Mouse (Mus musculus) forebrain, embryonic 12.5 days (tissue): ENCODE measurements at regions not wholly inside any gene's neighbourhood (a gene's known extent, or its start where the extent isn't known, plus 50 kb on each side); places are given as distances from the start of the nearest gene placed in this dataset.

Experiments used
- ATAC-seq: fragments of 200-750 bp; cut with Nextera tagmentation; 2 replicates; pipeline ENCODE4 v1.8.0; 2017; ENCODE audit warnings: moderate TSS enrichment; ENCODE audit not compliant: low FRiP score
- H3K27ac ChIP-seq: fragments of 300-500 bp; sonication (generic); 2 replicates; pipeline ENCODE4 v1.5.1; 2016; ENCODE audit warnings: mild to moderate bottlenecking
- H3K27me3 ChIP-seq: fragments of 300-500 bp; sonication (generic); 2 replicates; pipeline ENCODE4 v1.6.1; 2016; ENCODE audit warnings: mild to moderate bottlenecking
- H3K36me3 ChIP-seq: fragments of 300-500 bp; sonication (generic); replicated peaks from 2 replicates; pipeline ENCODE4 v1.6.1; 2016; ENCODE audit warnings: mild to moderate bottlenecking
- H3K4me1 ChIP-seq: fragments of 300-500 bp; sonication (generic); 2 replicates; pipeline ENCODE4 v1.6.1; 2016
- H3K4me2 ChIP-seq: fragments of 300-500 bp; sonication (generic); 2 replicates; pipeline ENCODE4 v1.6.1; 2016; ENCODE audit warnings: mild to moderate bottlenecking, moderate library complexity
- H3K4me3 ChIP-seq: fragments of 300-500 bp; sonication (generic); replicated peaks from 2 replicates; pipeline ENCODE4 v1.5.1; 2016; ENCODE audit warnings: mild to moderate bottlenecking
- H3K9ac ChIP-seq: fragments of 300-500 bp; sonication (generic); 2 replicates; pipeline ENCODE4 v1.6.1; 2016; ENCODE audit warnings: mild to moderate bottlenecking
- H3K9me3 ChIP-seq: fragments of 300-500 bp; sonication (generic); 2 replicates; pipeline ENCODE4 v1.6.1; 2016
- WGBS: fragments of 180-500 bp; shearing (Covaris S2); methylation state at CpG from one replicate; pipeline ENCODE4 v1.1.7; 2016; 5-methylcytosine and 5-hydroxymethylcytosine counted together

- WGBS, result 69% methylated on average over 3 of the region's 3 CpGs
- Histone ChIP-seq H3K9me3 (no peaks in the 10 kb centered on the region), H3K4me1 (peaks cover 4% of the 10 kb centered on the region), H3K27ac (no peak overlapping the region), H3K4me3 (no peak overlapping the region), H3K4me2 (no peak overlapping the region), H3K36me3 (no peaks in the 10 kb centered on the region), H3K9ac (no peak overlapping the region), H3K27me3 (no peaks in the 10 kb centered on the region)
- 0 out of 2 replicates have a peak, but pooled peaks have one; percentile 55 for ATAC-seq
Measured at GRCm38 (mm10) chr3:39062415-39062814, 175.7 kb downstream of the Fat4 start.

DNA sequence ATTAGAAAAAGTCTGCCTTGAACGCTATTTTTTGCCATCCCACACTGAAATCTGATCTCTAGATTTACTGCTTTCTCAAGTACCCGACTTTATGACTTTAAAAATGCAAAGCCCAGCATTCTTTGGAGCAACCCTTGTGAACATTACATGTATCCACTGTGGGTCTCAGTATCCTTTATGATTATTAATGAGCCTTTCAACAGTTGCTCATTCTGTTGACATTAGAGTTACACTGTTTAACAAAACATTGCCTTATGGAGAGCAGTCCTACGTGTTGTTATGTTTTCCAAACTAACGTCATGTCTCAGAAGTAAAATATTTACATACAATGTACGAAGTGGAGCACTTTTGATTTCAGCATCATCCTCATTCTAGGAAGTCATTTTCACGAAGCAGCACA is 178.7 kb downstream of the Fat4 start:
- 81% methylated on average over 6 of the region's 6 CpGs for WGBS

DNA sequence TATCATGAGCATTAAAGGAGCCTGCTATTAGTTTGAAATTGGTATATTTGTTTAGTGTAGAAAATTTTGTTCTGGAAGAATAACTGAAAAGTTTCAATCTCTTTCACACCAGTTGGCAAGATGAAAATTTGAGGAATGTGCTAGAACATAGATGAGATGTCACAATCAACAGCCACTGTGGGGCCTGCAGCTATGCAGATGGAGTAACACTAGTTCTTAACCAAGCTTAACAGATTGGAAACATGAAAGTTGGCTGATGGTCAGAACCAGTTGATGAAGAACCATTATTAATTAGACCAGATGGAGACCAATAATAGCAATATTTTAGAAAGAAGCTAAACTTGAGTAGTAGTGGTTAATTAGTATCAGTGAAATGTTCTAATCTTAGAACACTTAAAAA is 182.3 kb downstream of the Fat4 start:
- no peak for ATAC-seq
- Histone ChIP-seq H3K27me3 (no peaks in the 10 kb centered on the region), H3K9me3 (no peaks in the 10 kb centered on the region), H3K36me3 (no peaks in the 10 kb centered on the region), H3K27ac (no peak overlapping the region), H3K9ac (no peak overlapping the region), H3K4me1 (no peaks in the 10 kb centered on the region), H3K4me3 (no peak overlapping the region), H3K4me2 (no peak overlapping the region)

More for the DNA sequence above, 178.7 kb downstream of the Fat4 start:
- ATAC-seq, result no peak
- no peak overlapping the region for H3K27ac ChIP-seq
- H3K4me1 ChIP-seq, result peaks cover 4% of the 10 kb centered on the region
- no peak overlapping the region for H3K9ac ChIP-seq
- no peaks in the 10 kb centered on the region for H3K27me3 ChIP-seq
- H3K36me3 ChIP-seq, result no peaks in the 10 kb centered on the region
- H3K4me3 ChIP-seq, result no peak overlapping the region
- no peaks in the 10 kb centered on the region for H3K9me3 ChIP-seq
- H3K4me2 ChIP-seq, result no peak overlapping the region

GRCm38 (mm10) chr3:39082678-39083270 is 196.0 kb downstream of the Fat4 start:
- Histone ChIP-seq H3K4me2 (no peak overlapping the region), H3K4me3 (no peak overlapping the region), H3K36me3 (no peaks in the 10 kb centered on the region), H3K27ac (0 out of 2 replicates have a peak overlapping the region, but pooled peaks have one; percentile 2), H3K9ac (no peak overlapping the region), H3K27me3 (no peaks in the 10 kb centered on the region), H3K9me3 (no peaks in the 10 kb centered on the region), H3K4me1 (peaks cover 7% of the 10 kb centered on the region)
- 51% methylated on average over 4 of the region's 4 CpGs for WGBS
- no peak for ATAC-seq

DNA sequence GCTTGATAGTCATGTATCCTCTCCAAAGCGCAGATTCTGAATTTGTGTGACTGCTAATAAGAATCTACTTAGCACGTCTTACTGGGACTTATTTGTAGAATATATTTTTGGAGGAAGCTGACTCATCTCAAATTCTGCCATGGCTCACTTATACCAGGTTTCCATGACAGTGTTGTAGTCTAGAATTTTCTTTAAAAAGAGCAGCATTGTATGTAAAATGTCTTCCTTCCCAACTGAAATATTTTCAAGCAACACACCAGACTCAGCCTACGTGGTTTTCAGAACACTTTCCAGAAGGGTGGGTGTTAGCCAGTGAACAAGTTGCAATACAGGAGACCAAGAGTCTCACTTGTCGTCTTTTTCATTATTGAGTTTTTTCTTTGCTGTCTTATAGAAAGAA is 202.2 kb downstream of the Fat4 start:
- no peaks in the 10 kb centered on the region for H3K27me3 ChIP-seq
- H3K4me1 ChIP-seq, result no peaks in the 10 kb centered on the region
- 91% methylated on average over 4 of the region's 4 CpGs for WGBS
- ATAC-seq, result no peak
- no peak overlapping the region for H3K4me2 ChIP-seq
- H3K27ac ChIP-seq, result no peak overlapping the region
- no peak overlapping the region for H3K9ac ChIP-seq
- no peaks in the 10 kb centered on the region for H3K9me3 ChIP-seq
- no peak overlapping the region for H3K4me3 ChIP-seq
- no peaks in the 10 kb centered on the region for H3K36me3 ChIP-seq

GRCm38 (mm10) chr3:39102324-39102723 is 215.6 kb downstream of the Fat4 start:
- no peak for ATAC-seq
- no peaks in the 10 kb centered on the region for H3K27me3 ChIP-seq

GRCm38 (mm10) chr3:39109756-39110392 is 223.1 kb downstream of the Fat4 start:
- WGBS, result 87% methylated on average over 5 of the region's 5 CpGs
- no peak overlapping the region for H3K4me3 ChIP-seq
- ATAC-seq, result no peak

More at GRCm38 (mm10) chr3:39102324-39102723, 215.6 kb downstream of the Fat4 start:
- H3K4me1 ChIP-seq, result no peaks in the 10 kb centered on the region
- no peak overlapping the region for H3K4me3 ChIP-seq
- WGBS, result 66% methylated on average over 3 of the region's 3 CpGs
- no peak overlapping the region for H3K27ac ChIP-seq
- no peaks in the 10 kb centered on the region for H3K36me3 ChIP-seq
- no peak overlapping the region for H3K9ac ChIP-seq
- no peaks in the 10 kb centered on the region for H3K9me3 ChIP-seq
- H3K4me2 ChIP-seq, result no peak overlapping the region

GRCm38 (mm10) chr3:39114056-39114455 is 227.3 kb downstream of the Fat4 start:
- Histone ChIP-seq H3K4me2 (no peak overlapping the region), H3K9ac (no peak overlapping the region), H3K4me1 (no peaks in the 10 kb centered on the region), H3K4me3 (no peak overlapping the region), H3K27ac (no peak overlapping the region), H3K36me3 (no peaks in the 10 kb centered on the region), H3K27me3 (no peaks in the 10 kb centered on the region), H3K9me3 (no peaks in the 10 kb centered on the region)
- ATAC-seq, result no peak
- 87% methylated on average over 3 of the region's 3 CpGs for WGBS

More at GRCm38 (mm10) chr3:39109756-39110392, 223.1 kb downstream of the Fat4 start:
- Histone ChIP-seq H3K9me3 (no peaks in the 10 kb centered on the region), H3K4me2 (no peak overlapping the region), H3K27ac (no peak overlapping the region), H3K27me3 (no peaks in the 10 kb centered on the region), H3K4me1 (no peaks in the 10 kb centered on the region), H3K9ac (no peak overlapping the region), H3K36me3 (no peaks in the 10 kb centered on the region)

GRCm38 (mm10) chr3:39114826-39115225 is 228.1 kb downstream of the Fat4 start:
- no peaks in the 10 kb centered on the region for H3K9me3 ChIP-seq
- ATAC-seq, result no peak
- H3K27me3 ChIP-seq, result no peaks in the 10 kb centered on the region
- H3K27ac ChIP-seq, result no peak overlapping the region
- H3K9ac ChIP-seq, result no peak overlapping the region
- H3K4me3 ChIP-seq, result no peak overlapping the region
- no peaks in the 10 kb centered on the region for H3K36me3 ChIP-seq
- 79% methylated on average over 3 of the region's 3 CpGs for WGBS
- H3K4me2 ChIP-seq, result no peak overlapping the region
- no peaks in the 10 kb centered on the region for H3K4me1 ChIP-seq

DNA sequence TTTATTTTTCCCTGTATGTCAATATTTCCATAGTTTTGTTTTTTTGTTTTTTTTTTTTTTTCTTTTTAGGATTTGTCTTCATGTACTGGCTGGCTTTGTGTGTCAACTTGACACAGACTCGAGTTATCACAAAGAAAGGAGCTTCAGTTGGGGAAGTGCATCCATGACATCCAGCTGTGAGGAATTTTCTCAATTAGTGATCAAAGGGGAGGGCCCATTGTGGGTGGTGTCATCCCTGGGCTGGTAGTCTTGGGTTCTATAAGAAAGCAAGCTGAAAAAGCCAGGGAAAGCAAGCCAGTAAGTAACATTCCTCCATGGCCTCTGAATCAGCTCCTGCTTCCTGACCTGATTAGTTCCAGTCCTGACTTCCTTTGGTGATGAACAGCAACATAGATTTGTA is 228.7 kb downstream of the Fat4 start:
- 14% methylated on average over 1 of the region's 1 CpGs for WGBS
- no peak overlapping the region for H3K4me3 ChIP-seq
- no peak for ATAC-seq

DNA sequence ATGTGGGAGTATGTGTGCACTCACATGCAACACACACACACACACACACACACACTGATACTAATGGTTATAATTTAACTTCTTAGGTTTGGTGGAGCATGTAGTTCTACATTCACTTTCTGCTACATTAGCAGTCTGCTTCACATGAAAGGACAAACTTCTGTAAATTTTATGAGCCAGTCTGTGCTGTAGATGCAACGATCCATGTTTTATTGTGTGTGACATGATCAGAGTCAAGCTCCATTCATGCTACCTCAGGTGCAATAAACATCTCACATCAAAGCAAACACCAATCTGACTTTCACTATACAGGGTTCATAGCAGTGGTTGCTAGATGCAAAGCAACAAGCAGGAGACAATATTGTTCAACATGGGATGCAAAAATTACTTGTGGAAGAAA is 235.5 kb downstream of the Fat4 start:
- Histone ChIP-seq H3K4me2 (no peak overlapping the region), H3K27ac (no peak overlapping the region), H3K36me3 (no peaks in the 10 kb centered on the region), H3K9ac (no peak overlapping the region), H3K9me3 (no peaks in the 10 kb centered on the region), H3K4me3 (no peak overlapping the region), H3K27me3 (no peaks in the 10 kb centered on the region), H3K4me1 (no peaks in the 10 kb centered on the region)
- no peak for ATAC-seq
- WGBS, result 82% methylated on average over 1 of the region's 1 CpGs

More for the DNA sequence above, 228.7 kb downstream of the Fat4 start:
- Histone ChIP-seq H3K4me2 (no peak overlapping the region), H3K27ac (no peak overlapping the region), H3K4me1 (no peaks in the 10 kb centered on the region), H3K36me3 (no peaks in the 10 kb centered on the region), H3K9me3 (no peaks in the 10 kb centered on the region), H3K9ac (no peak overlapping the region), H3K27me3 (no peaks in the 10 kb centered on the region)

DNA sequence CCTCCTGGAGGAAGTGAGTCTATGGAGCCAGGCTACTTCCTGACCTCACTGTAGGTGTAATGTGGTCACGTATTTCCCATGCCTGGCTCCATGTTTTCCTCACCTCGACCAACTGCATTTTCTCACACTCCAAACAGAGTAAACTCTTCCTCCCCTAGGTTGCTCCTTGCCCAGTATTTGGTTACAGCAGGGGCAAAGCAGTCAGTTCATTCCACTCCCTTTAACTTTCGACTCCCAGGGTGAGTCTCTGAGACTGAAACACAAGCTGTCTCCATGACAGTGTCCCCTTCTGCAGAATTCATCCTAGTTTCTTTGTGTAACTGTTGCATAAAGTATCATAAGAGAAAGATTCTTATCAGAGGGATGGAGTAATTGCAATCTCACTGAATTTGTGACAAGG is 243.8 kb downstream of the Fat4 start:
- Histone ChIP-seq H3K36me3 (no peaks in the 10 kb centered on the region), H3K9me3 (no peaks in the 10 kb centered on the region), H3K4me2 (no peak overlapping the region), H3K4me1 (no peaks in the 10 kb centered on the region), H3K27ac (no peak overlapping the region), H3K27me3 (no peaks in the 10 kb centered on the region), H3K9ac (no peak overlapping the region), H3K4me3 (no peak overlapping the region)
- WGBS, result 85% methylated on average over 3 of the region's 3 CpGs
- ATAC-seq, result no peak

DNA sequence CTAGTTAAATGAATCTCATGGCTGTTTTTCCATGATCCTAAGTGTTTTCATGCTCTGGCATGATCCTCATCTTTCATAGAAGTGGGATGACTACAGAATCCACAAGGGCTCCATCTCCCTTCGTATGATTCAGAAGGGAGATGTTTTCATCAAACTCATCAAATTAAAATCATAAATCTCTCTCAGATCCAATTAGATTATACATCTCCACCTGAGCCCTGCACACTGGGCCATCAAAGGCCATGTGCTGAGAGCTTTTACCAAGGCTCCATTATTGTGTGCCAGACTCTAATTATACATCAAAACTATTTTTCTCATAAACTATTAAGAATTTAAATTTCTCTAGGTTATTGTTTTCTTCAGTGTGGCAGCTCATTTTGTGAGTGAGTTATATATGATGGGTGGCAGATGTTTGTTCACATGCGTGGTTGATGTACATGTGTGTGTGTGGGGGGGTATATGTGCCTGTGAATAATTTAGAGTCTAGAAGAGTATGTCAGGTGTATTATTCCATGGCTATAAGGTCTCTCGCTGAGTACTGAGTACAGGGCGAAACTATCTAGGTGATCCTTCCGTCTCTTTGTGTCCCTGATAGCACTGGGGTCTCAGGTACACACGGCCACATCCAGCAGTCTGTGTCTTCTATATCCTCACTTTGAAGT is 278.4 kb downstream of the Fat4 start:
- no peaks in the 10 kb centered on the region for H3K27me3 ChIP-seq
- H3K4me2 ChIP-seq, result no peak overlapping the region
- H3K4me1 ChIP-seq, result no peaks in the 10 kb centered on the region
- H3K4me3 ChIP-seq, result no peak overlapping the region
- H3K36me3 ChIP-seq, result no peaks in the 10 kb centered on the region
- no peak overlapping the region for H3K27ac ChIP-seq
- H3K9me3 ChIP-seq, result no peaks in the 10 kb centered on the region
- no peak for ATAC-seq
- H3K9ac ChIP-seq, result no peak overlapping the region
- WGBS, result 88% methylated on average over 6 of the region's 6 CpGs
